Mouse (Mus musculus): ENCODE measurements around the gene Il5ra. TPM values are rescaled to one million over a fixed set of nuclear protein-coding genes. Genes with fewer than 3 reads are reported as not detected.

Gene Il5ra
- total RNA-seq, 1 experiment, result 0.27 TPM

GRCm38 (mm10) chr6:106727703-106728102, 21.1 kb downstream of the Il5ra start:
- no peaks in the 10 kb centered on the region for H3K9me3 ChIP-seq (ENCODE audit: control insufficient read depth, insufficient read depth, low read depth, low read length)
- no peak overlapping the region for H3K9ac ChIP-seq (ENCODE audit: insufficient read depth, low read depth, low read length, poor library complexity, severe bottlenecking)
- H3K27ac ChIP-seq (ENCODE audit: insufficient read depth, low read depth, low read length, poor library complexity, severe bottlenecking), result no peak overlapping the region
- H3K36me3 ChIP-seq (ENCODE audit: control insufficient read depth, insufficient read depth, low read length, poor library complexity, severe bottlenecking), result no peaks in the 10 kb centered on the region
- no peak for TF ChIP-seq ZC3H11A (IDR thresholded peaks at IDR 0.05; ENCODE audit: borderline replicate concordance, low read depth, low read length)
- TF ChIP-seq ZNF384 (IDR thresholded peaks at IDR 0.05; ENCODE audit: low read depth, low read length), result no peak
- no peak for TF ChIP-seq CHD2 (IDR thresholded peaks at IDR 0.05; ENCODE audit: low read depth, low read length)
- H3K4me3 ChIP-seq (ENCODE audit: insufficient read depth in 1 of 2, low read depth in 1 of 2, low read length in 2 of 2, poor library complexity in 1 of 2, severe bottlenecking in 1 of 2), result no peak overlapping the region
- no peak for DNase-seq (ENCODE audit: low read depth, low spot score)
- in situ Hi-C loops (cut with MboI; ENCODE audit: low sequenced_read_pairs in 2 of 2, unreplicated experiment in 2 of 2), result no loop called here
- no peaks in the 10 kb centered on the region for H3K4me1 ChIP-seq (ENCODE audit: control insufficient read depth in 2 of 2, insufficient read depth in 2 of 2, low read length in 2 of 2, poor library complexity in 1 of 2)

GRCm38 (mm10) chr6:106726078-106726477, 22.8 kb downstream of the Il5ra start:
- TF ChIP-seq MAFK (IDR thresholded peaks at IDR 0.05; ENCODE audit: insufficient read depth, low read depth, low read length) (no peak), ZC3H11A (IDR thresholded peaks at IDR 0.05; ENCODE audit: borderline replicate concordance, low read depth, low read length) (no peak), HCFC1 (IDR thresholded peaks at IDR 0.05; ENCODE audit: borderline replicate concordance, insufficient read depth, low read length) (no peak), CHD2 (IDR thresholded peaks at IDR 0.05; ENCODE audit: low read depth, low read length) (no peak), ZNF384 (IDR thresholded peaks at IDR 0.05; ENCODE audit: low read depth, low read length) (no peak)
- no peak for DNase-seq (ENCODE audit: low read depth, low spot score)
- Histone ChIP-seq H3K4me3 (ENCODE audit: insufficient read depth in 1 of 2, low read depth in 1 of 2, low read length in 2 of 2, poor library complexity in 1 of 2, severe bottlenecking in 1 of 2) (no peak overlapping the region), H3K9ac (ENCODE audit: insufficient read depth, low read depth, low read length, poor library complexity, severe bottlenecking) (no peak overlapping the region), H3K36me3 (ENCODE audit: control insufficient read depth, insufficient read depth, low read length, poor library complexity, severe bottlenecking) (no peaks in the 10 kb centered on the region), H3K4me1 (ENCODE audit: control insufficient read depth in 2 of 2, insufficient read depth in 2 of 2, low read length in 2 of 2, poor library complexity in 1 of 2) (no peaks in the 10 kb centered on the region), H3K9me3 (ENCODE audit: control insufficient read depth, insufficient read depth, low read depth, low read length) (no peaks in the 10 kb centered on the region), H3K27ac (ENCODE audit: insufficient read depth, low read depth, low read length, poor library complexity, severe bottlenecking) (no peak overlapping the region)
- in situ Hi-C loops (cut with MboI; ENCODE audit: low sequenced_read_pairs in 2 of 2, unreplicated experiment in 2 of 2), result no loop called here

- no peak for DNase-seq (ENCODE audit: low read depth, low spot score)
- Histone ChIP-seq H3K9ac (ENCODE audit: insufficient read depth, low read depth, low read length, poor library complexity, severe bottlenecking) (no peak overlapping the region), H3K27ac (ENCODE audit: insufficient read depth, low read depth, low read length, poor library complexity, severe bottlenecking) (no peak overlapping the region), H3K36me3 (ENCODE audit: control insufficient read depth, insufficient read depth, low read length, poor library complexity, severe bottlenecking) (no peaks in the 10 kb centered on the region), H3K4me3 (ENCODE audit: insufficient read depth in 1 of 2, low read depth in 1 of 2, low read length in 2 of 2, poor library complexity in 1 of 2, severe bottlenecking in 1 of 2) (no peak overlapping the region), H3K9me3 (ENCODE audit: control insufficient read depth, insufficient read depth, low read depth, low read length) (no peaks in the 10 kb centered on the region), H3K4me1 (ENCODE audit: control insufficient read depth in 2 of 2, insufficient read depth in 2 of 2, low read length in 2 of 2, poor library complexity in 1 of 2) (no peaks in the 10 kb centered on the region)
- TF ChIP-seq MAFK (IDR thresholded peaks at IDR 0.05; ENCODE audit: insufficient read depth, low read depth, low read length) (no peak), HCFC1 (IDR thresholded peaks at IDR 0.05; ENCODE audit: borderline replicate concordance, insufficient read depth, low read length) (no peak), ZNF384 (IDR thresholded peaks at IDR 0.05; ENCODE audit: low read depth, low read length) (no peak), ZC3H11A (IDR thresholded peaks at IDR 0.05; ENCODE audit: borderline replicate concordance, low read depth, low read length) (no peak), CHD2 (IDR thresholded peaks at IDR 0.05; ENCODE audit: low read depth, low read length) (no peak)
- in situ Hi-C loops (cut with MboI; ENCODE audit: low sequenced_read_pairs in 2 of 2, unreplicated experiment in 2 of 2), result no loop called here
Measured at GRCm38 (mm10) chr6:106725642-106726041, 23.2 kb downstream of the Il5ra start.

- Histone ChIP-seq H3K4me3 (ENCODE audit: insufficient read depth in 1 of 2, low read depth in 1 of 2, low read length in 2 of 2, poor library complexity in 1 of 2, severe bottlenecking in 1 of 2) (no peak overlapping the region), H3K9me3 (ENCODE audit: control insufficient read depth, insufficient read depth, low read depth, low read length) (no peaks in the 10 kb centered on the region), H3K9ac (ENCODE audit: insufficient read depth, low read depth, low read length, poor library complexity, severe bottlenecking) (no peak overlapping the region), H3K36me3 (ENCODE audit: control insufficient read depth, insufficient read depth, low read length, poor library complexity, severe bottlenecking) (no peaks in the 10 kb centered on the region), H3K27ac (ENCODE audit: insufficient read depth, low read depth, low read length, poor library complexity, severe bottlenecking) (no peak overlapping the region), H3K4me1 (ENCODE audit: control insufficient read depth in 2 of 2, insufficient read depth in 2 of 2, low read length in 2 of 2, poor library complexity in 1 of 2) (peaks cover 0 to 2% of the 10 kb centered on the region in 2 experiments; a peak in 1 of 4 replicates)
- in situ Hi-C loops (cut with MboI; ENCODE audit: low sequenced_read_pairs in 2 of 2, unreplicated experiment in 2 of 2), result no loop called here
- DNase-seq (ENCODE audit: low read depth, low spot score), result no peak
- TF ChIP-seq CHD2 (IDR thresholded peaks at IDR 0.05; ENCODE audit: low read depth, low read length) (no peak), HCFC1 (IDR thresholded peaks at IDR 0.05; ENCODE audit: borderline replicate concordance, insufficient read depth, low read length) (no peak), ZNF384 (IDR thresholded peaks at IDR 0.05; ENCODE audit: low read depth, low read length) (no peak), ZC3H11A (IDR thresholded peaks at IDR 0.05; ENCODE audit: borderline replicate concordance, low read depth, low read length) (no peak), MAFK (IDR thresholded peaks at IDR 0.05; ENCODE audit: insufficient read depth, low read depth, low read length) (no peak)
Measured at GRCm38 (mm10) chr6:106705506-106706035, 43.3 kb downstream of the Il5ra start.

GRCm38 (mm10) chr6:106701931-106702330, 46.9 kb downstream of the Il5ra start:
- H3K4me3 ChIP-seq (ENCODE audit: insufficient read depth in 1 of 2, low read depth in 1 of 2, low read length in 2 of 2, poor library complexity in 1 of 2, severe bottlenecking in 1 of 2), result no peak overlapping the region
- no peak for DNase-seq (ENCODE audit: low read depth, low spot score)
- no peak overlapping the region for H3K9ac ChIP-seq (ENCODE audit: insufficient read depth, low read depth, low read length, poor library complexity, severe bottlenecking)
- no peaks in the 10 kb centered on the region for H3K9me3 ChIP-seq (ENCODE audit: control insufficient read depth, insufficient read depth, low read depth, low read length)
- TF ChIP-seq ZC3H11A (IDR thresholded peaks at IDR 0.05; ENCODE audit: borderline replicate concordance, low read depth, low read length) (no peak), CHD2 (IDR thresholded peaks at IDR 0.05; ENCODE audit: low read depth, low read length) (no peak), MAFK (IDR thresholded peaks at IDR 0.05; ENCODE audit: insufficient read depth, low read depth, low read length) (no peak), HCFC1 (IDR thresholded peaks at IDR 0.05; ENCODE audit: borderline replicate concordance, insufficient read depth, low read length) (no peak), ZNF384 (IDR thresholded peaks at IDR 0.05; ENCODE audit: low read depth, low read length) (no peak)
- no peaks in the 10 kb centered on the region for H3K36me3 ChIP-seq (ENCODE audit: control insufficient read depth, insufficient read depth, low read length, poor library complexity, severe bottlenecking)
- no peak overlapping the region for H3K27ac ChIP-seq (ENCODE audit: insufficient read depth, low read depth, low read length, poor library complexity, severe bottlenecking)
- peaks cover 0 to 2% of the 10 kb centered on the region in 2 experiments; a peak in 1 of 4 replicates for H3K4me1 ChIP-seq (ENCODE audit: control insufficient read depth in 2 of 2, insufficient read depth in 2 of 2, low read length in 2 of 2, poor library complexity in 1 of 2)
- in situ Hi-C loops (cut with MboI; ENCODE audit: low sequenced_read_pairs in 2 of 2, unreplicated experiment in 2 of 2), result no loop called here
